Mouse (Mus musculus): ENCODE results near the gene Ube2q1.

- TF ChIP-seq CTCF (IDR thresholded peaks at IDR 0.05; ENCODE audit: borderline replicate concordance, control insufficient read depth, extremely low read depth, insufficient read depth, low read length, poor library complexity): no peak
- TF ChIP-seq POLR2A (IDR thresholded peaks at IDR 0.05; ENCODE audit: control insufficient read depth, extremely low read depth, insufficient read depth, low read length, poor library complexity): no peak
Observed at GRCm38 (mm10) chr3:89814051-89814450, 40.6 kb downstream of the Ube2q1 start.
